Mouse (Mus musculus) mesoderm, embryonic 11.5 days (tissue): ENCODE results near the gene Sp140.
"Not testable (repeated sequence)": the region's sequence is repeated elsewhere in the genome, so short reads cannot be mapped to it uniquely, and the experiment has no call there.

ENCODE experiments used
- DNase-seq: peaks from one replicate; pipeline ENCODE4 v3.0.0-alpha.2; 2012; ENCODE audit warnings: low read depth, low spot score

Gene Sp140

DNA sequence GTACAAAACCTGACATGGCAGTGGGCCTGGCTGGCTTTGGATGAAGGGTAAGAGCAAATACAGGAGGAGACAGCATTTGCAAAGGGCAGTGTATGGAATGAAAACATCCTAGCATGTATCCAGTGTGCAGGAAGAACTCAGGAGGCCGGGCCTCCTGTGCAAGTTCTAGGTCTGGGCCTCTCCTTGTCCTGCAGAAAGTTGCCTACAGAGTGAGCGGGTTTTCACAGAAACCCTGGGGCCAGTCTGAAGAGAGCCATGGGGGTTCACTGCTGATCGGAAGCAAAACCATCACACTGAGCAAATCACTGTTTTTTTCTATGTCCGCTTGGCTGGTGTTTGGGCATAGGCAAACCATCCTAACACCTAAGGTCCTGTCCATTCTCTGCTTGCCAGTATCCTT is 38.0 kb downstream of the Sp140 start:
- not testable (repeated sequence) for DNase-seq

DNA sequence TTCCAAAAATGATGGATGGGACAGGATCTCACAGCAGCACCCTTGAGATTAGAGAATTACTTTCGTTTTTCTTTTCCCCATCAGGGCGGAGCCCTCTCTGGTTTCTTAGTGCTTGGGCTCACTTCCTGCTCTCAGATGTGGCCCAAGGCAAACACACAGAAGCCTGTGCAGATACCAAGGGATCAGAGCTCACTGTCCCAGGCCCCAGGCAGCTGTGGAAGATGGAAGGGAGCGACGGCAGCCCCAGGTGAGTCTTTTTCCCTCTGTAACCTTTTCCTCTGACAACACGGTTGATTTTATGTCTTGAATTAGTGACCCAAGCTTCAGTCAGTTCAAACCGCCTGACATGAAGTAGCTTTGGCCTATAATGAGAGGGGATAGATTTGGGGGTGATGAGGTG is 49.7 kb downstream of the Sp140 start, which contains the start of gene Sp100:
Sp100 (plus strand) TSS at position 108 of the 400 bp plus-strand sequence.
- not testable (repeated sequence) for DNase-seq

DNA sequence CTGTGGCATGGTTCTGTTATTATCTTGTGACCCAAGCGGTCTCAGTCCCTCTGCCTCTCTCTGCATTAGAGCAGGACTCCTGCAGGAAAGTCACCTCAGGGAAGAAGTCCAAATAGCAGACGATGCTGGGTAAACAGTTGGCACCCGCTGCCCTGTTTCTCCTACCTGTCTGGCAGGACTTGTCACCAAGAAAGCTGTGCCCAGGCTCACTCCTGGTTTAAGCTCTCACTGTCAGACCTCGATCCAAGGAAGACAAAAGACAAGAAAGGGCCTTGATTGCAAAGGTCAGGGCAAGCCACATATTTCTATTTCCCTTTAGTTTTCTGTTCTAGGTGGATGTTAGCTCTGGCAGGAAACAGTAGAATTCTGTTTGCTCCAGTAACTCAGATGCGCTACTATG is 50.3 kb downstream of the Sp140 start:
- DNase-seq, result not testable (repeated sequence)

DNA sequence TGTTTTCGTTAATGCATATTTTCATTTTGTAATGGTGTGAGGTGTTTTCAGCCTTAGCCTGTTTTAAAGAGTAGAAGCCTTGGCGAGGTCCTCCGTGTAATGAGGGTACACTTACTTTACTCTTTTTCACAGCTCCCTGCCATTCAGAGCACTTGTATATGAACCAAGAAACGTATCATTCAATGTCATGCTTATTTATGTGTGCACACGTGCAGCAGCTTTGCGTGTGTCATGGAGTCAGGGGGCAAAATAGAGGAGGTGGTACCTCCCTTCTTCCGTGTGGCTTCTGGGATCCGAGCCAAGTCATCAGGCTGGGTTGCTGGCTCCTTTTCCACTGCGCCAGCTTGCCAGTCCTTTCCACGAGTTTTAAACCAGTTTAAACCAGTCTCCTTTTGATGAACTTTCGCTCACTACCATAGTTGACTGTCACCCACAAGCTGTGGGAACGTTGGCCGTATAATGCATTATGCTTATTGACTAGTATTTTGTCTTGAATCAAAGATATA is 51.6 kb downstream of the Sp140 start:
- not testable (repeated sequence) for DNase-seq

DNA sequence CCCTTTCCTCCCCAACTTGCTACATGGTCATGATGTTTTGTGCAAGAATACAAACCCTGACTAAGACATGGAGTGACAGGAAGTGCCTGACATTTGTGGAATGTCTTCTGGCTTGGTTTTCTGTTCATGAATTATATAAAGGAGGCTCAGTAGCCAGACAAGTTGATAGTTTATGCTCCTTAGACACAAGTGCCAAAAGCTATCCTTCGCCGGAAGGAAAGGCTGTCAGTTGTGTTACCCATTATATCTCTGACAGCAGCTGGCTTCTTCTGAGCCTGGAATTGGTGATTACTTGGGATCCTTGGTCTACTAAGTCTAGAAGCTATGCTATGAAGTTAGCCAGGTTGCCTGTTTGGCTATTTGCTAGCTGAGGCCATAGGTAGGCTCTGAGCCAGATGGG is 57.0 kb downstream of the Sp140 start:
- not testable (repeated sequence) for DNase-seq

DNA sequence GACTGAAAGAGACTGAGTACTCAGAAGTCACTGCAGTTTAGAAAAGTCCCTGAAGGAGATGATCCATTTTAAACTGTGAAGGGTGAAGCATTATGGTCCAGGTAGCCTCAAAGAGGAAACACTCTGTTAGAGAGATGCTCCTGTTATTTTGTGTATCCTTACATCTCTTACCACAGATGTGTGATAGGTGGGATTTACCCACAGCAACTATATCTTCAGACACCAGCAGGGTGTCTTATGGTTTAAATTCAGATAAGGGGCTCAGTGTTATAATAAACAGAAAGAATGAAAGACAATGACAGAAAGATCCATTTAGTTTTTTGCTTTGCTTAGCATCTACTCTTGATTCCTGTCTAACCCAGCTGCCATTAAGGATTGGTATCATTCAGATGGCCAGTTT is 64.1 kb downstream of the Sp140 start:
- DNase-seq, result no peak

DNA sequence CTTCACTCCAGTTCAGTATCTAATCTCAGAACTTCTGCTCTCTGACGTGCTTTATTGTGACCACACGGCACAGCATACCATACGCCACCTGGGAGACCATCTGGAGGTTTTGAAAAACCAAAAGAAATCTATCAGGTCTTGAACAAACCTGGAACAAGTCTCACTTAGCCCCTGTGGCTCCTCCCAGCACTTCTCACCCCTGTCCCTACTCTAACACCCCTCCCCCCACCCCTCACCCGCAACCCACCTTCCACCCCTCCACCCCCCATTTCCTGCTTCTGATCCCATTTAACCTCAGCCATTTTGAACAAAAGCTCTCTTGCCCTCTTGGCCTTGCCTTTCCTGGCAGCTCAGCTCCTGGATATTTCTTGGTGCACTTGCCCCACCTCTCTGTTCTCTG is 80.0 kb downstream of the Sp140 start:
- no peak for DNase-seq

DNA sequence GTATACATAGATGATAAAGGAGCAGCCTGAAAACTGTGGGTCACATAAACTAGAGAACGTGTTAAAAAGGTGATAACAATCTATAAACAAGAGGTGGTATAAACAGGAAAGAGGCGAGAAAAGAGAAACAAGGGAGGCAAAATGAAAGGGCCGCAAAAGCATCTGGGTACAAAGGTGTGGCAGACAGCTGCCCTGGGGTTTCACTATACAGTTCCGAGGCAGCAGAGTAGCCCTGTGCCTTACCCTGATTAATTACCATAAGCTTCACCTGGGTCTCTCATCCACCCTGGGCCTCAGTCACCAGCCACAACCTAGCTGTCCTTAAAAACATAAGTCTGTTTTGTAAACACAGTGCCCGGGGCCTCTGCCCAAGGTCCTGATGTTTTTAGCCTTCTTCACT is 86.5 kb downstream of the Sp140 start:
- DNase-seq, result no peak

DNA sequence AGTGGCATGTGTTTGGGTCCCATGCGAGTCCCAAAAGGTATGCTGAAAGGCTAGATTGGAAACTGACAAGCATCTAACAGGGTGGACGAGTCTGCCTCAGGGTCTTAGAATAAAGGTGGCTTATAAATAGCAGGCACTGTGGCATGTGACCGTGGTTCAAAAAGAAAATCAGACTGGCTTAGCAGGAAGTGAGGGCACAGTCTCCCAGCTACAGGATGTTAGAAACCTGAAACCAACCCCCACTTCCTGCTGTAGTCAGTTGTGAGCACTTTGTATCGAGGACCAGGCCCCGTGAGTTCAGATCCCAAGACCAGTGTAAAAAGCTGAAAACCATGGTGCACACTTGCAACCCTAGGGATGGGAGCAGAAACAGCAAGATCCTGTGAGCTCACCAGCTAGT is 87.2 kb downstream of the Sp140 start:
- no peak for DNase-seq

DNA sequence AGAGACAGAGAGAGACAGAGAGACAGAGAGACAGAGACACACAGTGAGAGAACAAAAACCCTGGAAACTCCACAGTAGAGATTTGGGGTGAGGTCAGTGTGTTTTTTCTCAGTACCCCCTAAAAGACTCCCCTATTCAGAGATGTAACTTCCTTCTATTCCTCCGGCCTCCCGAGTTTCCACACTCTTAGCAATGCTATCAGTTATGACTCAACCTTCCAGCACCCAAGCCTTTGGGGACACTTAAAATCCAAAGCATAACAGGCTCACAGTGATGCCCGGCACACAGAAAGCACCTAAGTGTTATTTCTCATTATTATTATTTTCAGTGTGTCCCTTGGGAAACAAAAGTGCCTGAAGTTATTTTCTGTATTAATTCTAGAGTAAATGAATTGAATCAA is 90.4 kb downstream of the Sp140 start:
- no peak for DNase-seq

DNA sequence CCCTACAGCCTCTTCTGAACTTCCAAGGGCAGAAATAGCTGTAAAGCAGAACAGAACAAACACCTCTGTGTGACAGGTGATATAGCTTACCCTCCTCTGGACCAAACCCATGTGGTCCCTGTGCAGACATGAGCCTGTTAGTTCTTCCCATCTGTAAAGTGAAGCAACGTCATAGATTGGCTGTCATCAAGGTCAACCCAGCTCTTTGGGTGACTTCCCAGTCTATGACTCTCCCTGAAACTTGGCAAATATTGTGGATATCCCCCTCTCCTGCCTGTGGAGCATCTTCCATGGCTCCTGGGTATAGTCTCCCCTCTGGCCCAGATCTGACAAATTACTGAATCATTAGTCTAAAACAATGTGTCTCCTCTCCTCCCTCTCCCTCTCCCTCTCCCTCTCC is 92.1 kb downstream of the Sp140 start:
- DNase-seq, result no peak

DNA sequence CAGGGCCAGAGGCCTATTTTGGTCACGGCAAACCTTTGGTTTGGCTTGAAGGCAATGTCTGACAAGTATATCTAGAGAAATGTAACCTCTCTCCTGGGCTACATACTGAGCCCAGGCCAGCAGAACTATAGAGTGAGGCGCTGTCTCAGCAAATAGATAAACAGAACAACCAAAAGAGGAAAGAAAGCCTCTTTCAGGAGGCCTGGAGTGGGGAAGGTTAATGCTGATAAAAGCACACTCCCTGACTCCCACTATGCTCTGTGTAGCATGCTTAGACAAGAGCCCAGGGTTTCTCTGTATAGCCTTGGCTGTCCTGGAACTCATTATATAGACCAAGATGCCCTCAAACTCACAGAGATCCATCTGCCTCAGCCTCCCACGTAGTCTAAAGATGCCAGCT is 93.1 kb downstream of the Sp140 start:
- no peak for DNase-seq
